Comparison of ENCODE assay signal across 9 mouse cellular contexts in genomic region chr2:128339643-128340487, GRCm38 (mm10).
DNase-seq lines count a peak whose midpoint lies in the region; ATAC-seq and TF ChIP-seq lines count a peak whose summit lies in the region.
"Had no signal": no experiment of that assay in that cellular context is flagged by ENCODE, and none has a peak within 500 bp of the region (broad histone marks: within the 10 kb centered on the region; RNA-seq: fewer than 3 reads in every experiment).

No protein-coding gene starts in this region.

- no peak overlapping the region for H3K27ac ChIP-seq in forebrain, postnatal 0 days (ENCODE audit: low read depth, low read length)
- no peak overlapping the region for H3K27ac ChIP-seq in forebrain, embryonic 16.5 days (ENCODE audit: low read length)
- H3K27ac ChIP-seq in liver, embryonic 11.5 days (ENCODE audit: low read depth, low read length): 0 out of 2 replicates have a peak overlapping the region, but pooled peaks have one; percentile 30

- no peak overlapping the region for H3K4me3 ChIP-seq in forebrain, postnatal 0 days (ENCODE audit: low read depth, low read length)
- no peak overlapping the region for H3K4me3 ChIP-seq in forebrain, embryonic 16.5 days (replicated peaks; ENCODE audit: low read length)
- H3K4me3 ChIP-seq in liver, embryonic 11.5 days (ENCODE audit: low read depth, low read length): no peak overlapping the region

- DNase-seq in forebrain, postnatal 0 days: peak; percentile 4
- DNase-seq in ZHBTc4 (ENCODE audit: low read depth, low spot score): peak; percentile 79
- peak; percentile 39 to 41 for DNase-seq in heart, postnatal 36 days
- no peak for DNase-seq in liver, embryonic 11.5 days (ENCODE audit: low spot score)
- no peak for DNase-seq in testis, postnatal 10 days (ENCODE audit: low spot score)
- no peak for DNase-seq in right cerebral cortex, postnatal 14 days
- DNase-seq in thymus, postnatal 25 days: no peak

- no peaks in the 10 kb centered on the region; the same call in 1 of the 2 replicates for H3K27me3 ChIP-seq in forebrain, postnatal 0 days (ENCODE audit: insufficient read depth, low read length)
- no peaks in the 10 kb centered on the region for H3K27me3 ChIP-seq in forebrain, embryonic 16.5 days (replicated peaks; ENCODE audit: control insufficient read depth, insufficient read depth, low read length)
- H3K27me3 ChIP-seq in liver, embryonic 11.5 days (replicated peaks; ENCODE audit: control insufficient read depth, insufficient read depth, low read length): no peaks in the 10 kb centered on the region

- H3K36me3 ChIP-seq in forebrain, postnatal 0 days (ENCODE audit: insufficient read depth): no peaks in the 10 kb centered on the region
- H3K36me3 ChIP-seq in forebrain, embryonic 16.5 days (ENCODE audit: control insufficient read depth, insufficient read depth): no peaks in the 10 kb centered on the region
- no peaks in the 10 kb centered on the region for H3K36me3 ChIP-seq in liver, embryonic 11.5 days (ENCODE audit: control insufficient read depth, insufficient read depth, low read length)
- H3K36me3 ChIP-seq: G1E had no signal

- 25% methylated on average over 19 of the region's 19 CpGs for WGBS in forebrain, postnatal 0 days
- 23% methylated on average over 19 of the region's 19 CpGs for WGBS in forebrain, embryonic 16.5 days
- 31% methylated on average over 19 of the region's 19 CpGs for WGBS in liver, embryonic 11.5 days

- intact Hi-C loops in heart, postnatal 36 days (cut with DNase I): loop anchor here (2.0 to 5.0 kb wide), 3 partner anchors 27 to 215 kb away; no protein-coding TSS in a partner anchor

- H3K9me3 ChIP-seq in forebrain, postnatal 0 days (ENCODE audit: low read length): no peaks in the 10 kb centered on the region
- no peaks in the 10 kb centered on the region for H3K9me3 ChIP-seq in forebrain, embryonic 16.5 days (ENCODE audit: control insufficient read depth, low read length)
- H3K9me3 ChIP-seq in liver, embryonic 11.5 days (ENCODE audit: control insufficient read depth, low read length): no peaks in the 10 kb centered on the region
- H3K9me3 ChIP-seq: G1E had no signal

- H3K4me1 ChIP-seq in forebrain, postnatal 0 days (ENCODE audit: insufficient read depth): peaks cover 5% of the 10 kb centered on the region; the same call in 1 of the 2 replicates
- H3K4me1 ChIP-seq in forebrain, embryonic 16.5 days (replicated peaks; ENCODE audit: control insufficient read depth, insufficient read depth, low read length): peaks cover 17% of the 10 kb centered on the region
- H3K4me1 ChIP-seq in liver, embryonic 11.5 days (replicated peaks; ENCODE audit: control insufficient read depth, insufficient read depth, low read length): peaks cover 14% of the 10 kb centered on the region

- no peak overlapping the region for H3K4me2 ChIP-seq in forebrain, postnatal 0 days (ENCODE audit: low read depth)
- no peak overlapping the region for H3K4me2 ChIP-seq in forebrain, embryonic 16.5 days (ENCODE audit: low read length)
- peak overlapping the region; percentile 8; the same call in 1 of the 2 replicates for H3K4me2 ChIP-seq in liver, embryonic 11.5 days

- H3K9ac ChIP-seq in forebrain, postnatal 0 days: no peak overlapping the region
- H3K9ac ChIP-seq in forebrain, embryonic 16.5 days (replicated peaks; ENCODE audit: low read depth, low read length): no peak overlapping the region
- H3K9ac ChIP-seq in liver, embryonic 11.5 days (ENCODE audit: low read depth, low read length): no peak overlapping the region

- no peak for TF ChIP-seq CTCF in forebrain, postnatal 0 days (IDR thresholded peaks at IDR 0.05; ENCODE audit: low read depth)

- no peak for ATAC-seq in forebrain, postnatal 0 days
- ATAC-seq in forebrain, embryonic 16.5 days: no peak
- ATAC-seq in liver, embryonic 11.5 days (replicated peaks; ENCODE audit: low FRiP score): no peak

Comparison
In these comparisons a context has a peak if more than half of its experiments do, and no peak if none do; other contexts are left out.
1. DNase-seq: peak in forebrain, postnatal 0 days (single experiment), ZHBTc4 (single experiment) and heart, postnatal 36 days (2 of 2); none in liver, embryonic 11.5 days (single experiment), testis, postnatal 10 days (single experiment), right cerebral cortex, postnatal 14 days (single experiment) and thymus, postnatal 25 days (single experiment).